In the genomic region with DNA sequence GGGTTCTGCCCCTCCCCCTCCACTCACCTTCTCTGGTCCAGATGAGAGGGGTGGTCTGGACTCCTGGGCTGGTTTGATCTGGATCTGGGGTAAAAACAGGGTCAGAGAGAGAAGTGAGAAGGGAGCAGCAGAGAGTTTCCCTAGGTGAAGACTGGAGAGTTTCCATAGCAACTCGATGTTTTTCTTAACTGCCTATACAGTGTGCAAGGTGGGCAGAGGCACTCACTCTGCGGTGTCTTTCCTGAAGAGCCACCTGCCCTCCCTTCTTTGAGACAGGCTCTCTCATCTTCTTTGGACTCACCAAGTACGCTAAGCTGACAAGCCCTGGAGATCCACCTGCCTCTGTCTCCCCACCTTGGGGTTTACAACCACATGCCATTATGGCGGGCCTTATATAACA, we compare ENCODE assay signal across 26 mouse cellular contexts. TPM values are rescaled to one million over a fixed set of nuclear protein-coding genes. Genes with fewer than 3 reads are reported as not detected.
"Had no signal": no experiment of that assay in that cellular context is flagged by ENCODE, and none has a peak within 500 bp of the region (broad histone marks: within the 10 kb centered on the region; RNA-seq: fewer than 3 reads in every experiment).

No protein-coding gene starts in this region.

- H3K9me3 ChIP-seq: limb, embryonic 10.5 days; limb, embryonic 13.5 days; liver, embryonic 12.5 days; liver, embryonic 15.5 days; lung, embryonic 15.5 days; midbrain, embryonic 13.5 days; stomach, embryonic 15.5 days had no signal

- DNase-seq: kidney, adult 18-20 months; kidney, adult 9 months; kidney, postnatal 14 days; kidney, postnatal 4 days; layer of hippocampus, adult 9-11 months; liver; lung, adult 18-20 months; lung, postnatal 10 days; lung, postnatal 4 days; thymus, postnatal 25 days had no signal

- H3K9ac ChIP-seq: limb, embryonic 13.5 days; liver, embryonic 12.5 days; liver, embryonic 15.5 days; lung, embryonic 15.5 days; midbrain, embryonic 13.5 days; stomach, embryonic 15.5 days had no signal

- ATAC-seq: intestine, embryonic 16.5 days; liver, embryonic 12.5 days; midbrain, embryonic 13.5 days; midbrain, embryonic 16.5 days had no signal

- H3K4me3 ChIP-seq: limb, embryonic 10.5 days; limb, embryonic 13.5 days; liver, embryonic 12.5 days; liver, embryonic 15.5 days; lung, embryonic 15.5 days; midbrain, embryonic 10.5 days; midbrain, embryonic 13.5 days; myocyte; stomach, embryonic 15.5 days had no signal

- H3K4me2 ChIP-seq: limb, embryonic 13.5 days; liver, embryonic 12.5 days; liver, embryonic 15.5 days; lung, embryonic 15.5 days; midbrain, embryonic 13.5 days; stomach, embryonic 15.5 days had no signal

- H3K27ac ChIP-seq: limb, embryonic 10.5 days; limb, embryonic 13.5 days; liver, embryonic 12.5 days; liver, embryonic 15.5 days; lung, embryonic 15.5 days; midbrain, embryonic 10.5 days; midbrain, embryonic 13.5 days; stomach, embryonic 15.5 days had no signal

- H3K36me3 ChIP-seq: limb, embryonic 10.5 days; limb, embryonic 13.5 days; liver, embryonic 12.5 days; liver, embryonic 15.5 days; lung, embryonic 15.5 days; midbrain, embryonic 10.5 days; midbrain, embryonic 13.5 days; stomach, embryonic 15.5 days had no signal

RNA-seq across cellular contexts. Expression of gene Fxyd7, which starts 12.3 kb away (rescaled TPM):
- total RNA-seq: megakaryocyte progenitor cell, adult 5-6 weeks; monocyte, adult 5-6 weeks had no signal
- polyA plus RNA-seq: myocyte had no signal

RNA-seq across cellular contexts. Expression of gene Fxyd1, which starts 18.0 kb away (rescaled TPM):
- total RNA-seq: megakaryocyte progenitor cell, adult 5-6 weeks; monocyte, adult 5-6 weeks had no signal

RNA-seq across cellular contexts. Expression of gene Lgi4, which starts 20.1 kb away (rescaled TPM):
- polyA plus RNA-seq: liver, embryonic 15.5 days; myocyte; neural tube, embryonic 14.5 days had no signal

RNA-seq across cellular contexts. Expression of gene Fxyd3, which starts 37.5 kb away (rescaled TPM):
- total RNA-seq: layer of hippocampus, postnatal 25 days; left cerebral cortex, postnatal 25 days; megakaryocyte progenitor cell, adult 5-6 weeks; monocyte, adult 5-6 weeks had no signal
- polyA plus RNA-seq: midbrain, embryonic 16.5 days; neural tube, embryonic 14.5 days had no signal
